Comparison of ENCODE assay signal across 25 mouse cellular contexts in the genomic region with DNA sequence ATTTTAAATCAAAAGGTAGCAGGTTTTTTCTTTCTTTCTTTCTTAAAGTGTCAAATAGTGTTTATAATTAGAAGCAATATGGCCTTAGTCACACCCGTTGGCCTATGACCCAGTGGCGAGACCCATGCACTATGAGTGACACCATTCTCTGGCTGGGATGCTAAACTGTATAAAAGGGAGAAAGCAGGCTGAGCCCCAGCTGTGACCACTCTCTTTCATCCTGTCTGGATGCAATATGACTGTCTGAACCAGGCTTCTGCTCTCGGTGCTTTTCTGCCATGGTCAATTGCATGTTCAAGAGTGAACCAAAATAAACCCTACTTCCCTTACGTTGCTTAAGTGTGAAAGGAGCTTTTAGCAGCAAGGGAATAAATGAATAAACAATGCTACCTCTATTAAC.
DNase-seq lines count a peak whose midpoint lies in the region; ATAC-seq and TF ChIP-seq lines count a peak whose summit lies in the region.
"Had no signal": no experiment of that assay in that cellular context is flagged by ENCODE, and none has a peak within 500 bp of the region (broad histone marks: within the 10 kb centered on the region; RNA-seq: fewer than 3 reads in every experiment).

No protein-coding gene starts in this region.

- no peaks in the 10 kb centered on the region for H3K36me3 ChIP-seq in hindbrain, embryonic 11.5 days (ENCODE audit: control insufficient read depth, insufficient read depth, low read length)
- H3K36me3 ChIP-seq in hindbrain, embryonic 14.5 days (replicated peaks; ENCODE audit: control insufficient read depth, insufficient read depth) = no peaks in the 10 kb centered on the region
- no peaks in the 10 kb centered on the region for H3K36me3 ChIP-seq in lung, embryonic 14.5 days (ENCODE audit: insufficient read depth)
- H3K36me3 ChIP-seq: embryonic facial prominence, embryonic 15.5 days; forebrain, embryonic 15.5 days; heart, embryonic 15.5 days; limb, embryonic 15.5 days; stomach, embryonic 15.5 days had no signal

- no peak overlapping the region for H3K4me2 ChIP-seq in hindbrain, embryonic 11.5 days (replicated peaks; ENCODE audit: low read depth, low read length)
- H3K4me2 ChIP-seq in hindbrain, embryonic 14.5 days (replicated peaks) = no peak overlapping the region
- H3K4me2 ChIP-seq in lung, embryonic 14.5 days = no peak overlapping the region
- H3K4me2 ChIP-seq: embryonic facial prominence, embryonic 15.5 days; forebrain, embryonic 15.5 days; heart, embryonic 15.5 days; limb, embryonic 15.5 days; midbrain, embryonic 11.5 days; stomach, embryonic 15.5 days had no signal

- H3K9me3 ChIP-seq in hindbrain, embryonic 11.5 days (ENCODE audit: control insufficient read depth, low read length) = no peaks in the 10 kb centered on the region
- no peaks in the 10 kb centered on the region for H3K9me3 ChIP-seq in hindbrain, embryonic 14.5 days (ENCODE audit: control insufficient read depth, low read length)
- H3K9me3 ChIP-seq in lung, embryonic 14.5 days (ENCODE audit: low read depth, low read length) = no peaks in the 10 kb centered on the region
- H3K9me3 ChIP-seq: embryonic facial prominence, embryonic 15.5 days; forebrain, embryonic 15.5 days; heart, embryonic 15.5 days; limb, embryonic 15.5 days; stomach, embryonic 15.5 days had no signal

- no peaks in the 10 kb centered on the region for H3K4me1 ChIP-seq in hindbrain, embryonic 11.5 days (replicated peaks; ENCODE audit: control insufficient read depth, insufficient read depth, low read length)
- H3K4me1 ChIP-seq in hindbrain, embryonic 14.5 days (replicated peaks; ENCODE audit: control insufficient read depth, insufficient read depth, low read length) = no peaks in the 10 kb centered on the region
- 0 out of 2 replicates have a peak, but pooled peaks cover 4% of the 10 kb centered on the region for H3K4me1 ChIP-seq in lung, embryonic 14.5 days (ENCODE audit: insufficient read depth)
- H3K4me1 ChIP-seq: embryonic facial prominence, embryonic 15.5 days; forebrain, embryonic 15.5 days; heart, embryonic 15.5 days; limb, embryonic 15.5 days; stomach, embryonic 15.5 days had no signal

- no peak overlapping the region for H3K4me3 ChIP-seq in hindbrain, embryonic 11.5 days (ENCODE audit: low read depth, low read length)
- no peak overlapping the region for H3K4me3 ChIP-seq in hindbrain, embryonic 14.5 days (replicated peaks; ENCODE audit: low read length)
- H3K4me3 ChIP-seq in lung, embryonic 14.5 days (ENCODE audit: low read depth, low read length) = no peak overlapping the region
- H3K4me3 ChIP-seq: embryonic facial prominence, embryonic 15.5 days; forebrain, embryonic 15.5 days; heart, adult 2 months; heart, embryonic 15.5 days; limb, embryonic 15.5 days; stomach, embryonic 15.5 days had no signal

- 35% methylated on average over 4 of the region's 4 CpGs for WGBS in hindbrain, embryonic 11.5 days
- 39% methylated on average over 4 of the region's 4 CpGs for WGBS in hindbrain, embryonic 14.5 days
- 41% methylated on average over 4 of the region's 4 CpGs for WGBS in lung, embryonic 14.5 days

- peak; percentile 5 for DNase-seq in hindbrain, embryonic 11.5 days (ENCODE audit: low spot score)
- no peak for DNase-seq in hindbrain, embryonic 14.5 days (ENCODE audit: low spot score)
- DNase-seq in lung, embryonic 14.5 days = peak; percentile 57
- DNase-seq in lung, adult 18-20 months = no peak
- DNase-seq in brain, embryonic 14.5 days (ENCODE audit: low read depth) = peak; percentile 1
- DNase-seq in lung, postnatal 14 days = peak; percentile 1
- DNase-seq in frontal cortex, adult 2 months (ENCODE audit: extremely low spot score in 1 of 2, low spot score in 1 of 2) = no peak
- DNase-seq: adrenal gland, adult 8-10 months; B cell, adult 2 months; cerebellum, adult 18-20 months; cerebellum, postnatal 14 days; gastrocnemius, postnatal 25 days; heart, adult 2 months; heart, postnatal 4 days; kidney, postnatal 36 days; layer of hippocampus, adult 9-11 months; thymus, postnatal 25 days had no signal

- no peak; the same call in 1 of the 2 replicates for ATAC-seq in hindbrain, embryonic 11.5 days (ENCODE audit: low FRiP score)
- ATAC-seq in hindbrain, embryonic 14.5 days (ENCODE audit: low FRiP score) = no peak
- no peak for ATAC-seq in lung, embryonic 14.5 days (ENCODE audit: insufficient read depth)
- ATAC-seq: forebrain, embryonic 15.5 days; intestine, postnatal 0 days had no signal

- H3K27me3 ChIP-seq in hindbrain, embryonic 11.5 days (ENCODE audit: control insufficient read depth, insufficient read depth, low read length) = no peaks in the 10 kb centered on the region
- no peaks in the 10 kb centered on the region for H3K27me3 ChIP-seq in hindbrain, embryonic 14.5 days (ENCODE audit: control insufficient read depth, insufficient read depth, low read length)
- H3K27me3 ChIP-seq in lung, embryonic 14.5 days (ENCODE audit: insufficient read depth, low read length) = no peaks in the 10 kb centered on the region
- H3K27me3 ChIP-seq: embryonic facial prominence, embryonic 15.5 days; forebrain, embryonic 15.5 days; heart, embryonic 15.5 days; limb, embryonic 15.5 days; stomach, embryonic 15.5 days had no signal

- H3K27ac ChIP-seq in hindbrain, embryonic 11.5 days (ENCODE audit: low read depth, low read length) = no peak overlapping the region
- no peak overlapping the region for H3K27ac ChIP-seq in hindbrain, embryonic 14.5 days
- H3K27ac ChIP-seq in lung, embryonic 14.5 days (ENCODE audit: low read depth) = no peak overlapping the region
- H3K27ac ChIP-seq: embryonic facial prominence, embryonic 15.5 days; forebrain, embryonic 15.5 days; heart, adult 2 months; heart, embryonic 15.5 days; limb, embryonic 15.5 days; liver, embryonic 14.5 days; stomach, embryonic 15.5 days had no signal

- TF ChIP-seq POLR2A in brain, embryonic 14.5 days (IDR thresholded peaks at IDR 0.05; ENCODE audit: borderline replicate concordance, extremely low read depth, insufficient read depth, insufficient read length, poor library complexity, severe bottlenecking) = no peak

- H3K9ac ChIP-seq in hindbrain, embryonic 11.5 days (ENCODE audit: low read depth, low read length) = no peak overlapping the region
- no peak overlapping the region for H3K9ac ChIP-seq in hindbrain, embryonic 14.5 days
- H3K9ac ChIP-seq in lung, embryonic 14.5 days = no peak overlapping the region
- H3K9ac ChIP-seq: embryonic facial prominence, embryonic 15.5 days; forebrain, embryonic 15.5 days; heart, embryonic 15.5 days; limb, embryonic 15.5 days; liver, embryonic 14.5 days; stomach, embryonic 15.5 days had no signal

- no peak for TF ChIP-seq CTCF in lung, embryonic 14.5 days (IDR thresholded peaks at IDR 0.05; ENCODE audit: low read depth)
- no peak for TF ChIP-seq CTCF in brain, embryonic 14.5 days (IDR thresholded peaks at IDR 0.05; ENCODE audit: borderline replicate concordance, extremely low read depth, insufficient read depth, insufficient read length)

Comparison
In these comparisons a context has a peak if more than half of its experiments do, and no peak if none do; other contexts are left out.
1. DNase-seq: peak in hindbrain, embryonic 11.5 days (single experiment), lung, embryonic 14.5 days (single experiment), brain, embryonic 14.5 days (single experiment) and lung, postnatal 14 days (single experiment); none in hindbrain, embryonic 14.5 days (single experiment), lung, adult 18-20 months (0 of 2) and frontal cortex, adult 2 months (0 of 2).